Mouse (Mus musculus) liver, embryonic 14.5 days (tissue): ENCODE data around the gene Fam129a. TPM values are rescaled to one million over a fixed set of nuclear protein-coding genes. Genes with fewer than 3 reads are reported as not detected.
"Not testable (repeated sequence)": the region's sequence is repeated elsewhere in the genome, so short reads cannot be mapped to it uniquely, and the experiment has no call there.

Experiments used
- ATAC-seq: fragments of 200-750 bp; cut with Nextera tagmentation; 2 replicates; pipeline ENCODE4 v1.8.0; 2017; ENCODE audit warnings: moderate number of reproducible peaks, mild to moderate bottlenecking, moderate library complexity; ENCODE audit not compliant: insufficient read depth
- DNase-seq, 3 experiments: peaks; one replicate each; pipeline ENCODE4 v3.0.0-alpha.2; 2012 to 2013; ENCODE audit warnings: low read depth in 3 of 3, low spot score in 3 of 3
- H3K27ac ChIP-seq: fragments of 300-500 bp; sonication (generic); 2 replicates; pipeline ENCODE4 v1.5.1; 2014; ENCODE audit warnings: moderate library complexity, mild to moderate bottlenecking, control low read depth, inconsistent platforms
- H3K27me3 ChIP-seq: fragments of 300-500 bp; sonication (generic); 2 replicates; pipeline ENCODE4 v1.6.1; 2014; ENCODE audit warnings: mild to moderate bottlenecking, low read length, moderate library complexity; ENCODE audit not compliant: control insufficient read depth, insufficient read depth
- H3K36me3 ChIP-seq: fragments of 300-500 bp; sonication (generic); replicated peaks from 2 replicates; pipeline ENCODE4 v1.6.1; 2014; ENCODE audit warnings: low read depth; ENCODE audit not compliant: control insufficient read depth, insufficient read depth
- H3K4me1 ChIP-seq, 2 experiments: fragments of 200-500 bp in 1 of 2; fragments of 300-500 bp in 1 of 2; sonication (generic) in 1 of 2; replicated peaks; 2 replicates each; pipeline ENCODE4 v1.6.1; 2012 to 2014; ENCODE audit warnings: antibody characterized with exemption in 1 of 2, inconsistent platforms in 1 of 2, low read length in 1 of 2; ENCODE audit not compliant: control insufficient read depth in 2 of 2, insufficient read depth in 2 of 2
- H3K4me2 ChIP-seq: fragments of 300-500 bp; sonication (generic); 2 replicates; pipeline ENCODE4 v1.6.1; 2014; ENCODE audit warnings: low read depth, mild to moderate bottlenecking, control low read depth, moderate library complexity
- H3K4me3 ChIP-seq, 2 experiments: fragments of 200-500 bp in 1 of 2; fragments of 300-500 bp in 1 of 2; sonication (generic) in 1 of 2; 2 replicates each; pipeline ENCODE4 v1.5.1; 2012 to 2014; ENCODE audit warnings: low read depth in 2 of 2, low read length in 2 of 2, mild to moderate bottlenecking in 2 of 2, control low read depth in 1 of 2, inconsistent platforms in 1 of 2, moderate library complexity in 1 of 2; ENCODE audit not compliant: insufficient read depth in 1 of 2
- H3K9ac ChIP-seq: fragments of 300-500 bp; sonication (generic); replicated peaks from 2 replicates; pipeline ENCODE4 v1.6.1; 2014; ENCODE audit warnings: mild to moderate bottlenecking, control low read depth, moderate library complexity
- H3K9me3 ChIP-seq: fragments of 300-500 bp; sonication (generic); 2 replicates; pipeline ENCODE4 v1.6.1; 2016; ENCODE audit warnings: low read length, mixed read lengths; ENCODE audit not compliant: control insufficient read depth
- CTCF ChIP-seq: IDR thresholded peaks from 2 replicates; pipeline ENCODE4 v1.5.1; 2016; ENCODE audit warnings: antibody characterized with exemption, low read depth, control low read depth
- EP300 ChIP-seq: IDR thresholded peaks from 2 replicates; pipeline ENCODE4 v1.6.1; 2016; ENCODE audit warnings: antibody characterized with exemption, low read depth
- WGBS: fragments of 180-500 bp; shearing (Covaris S2); extraction: QIAGEN DNeasy Blood & Tissue Kit; methylation state at CpG from one replicate; pipeline ENCODE4 v1.1.7; 2014; ENCODE audit not compliant: insufficient replicate concordance; 5-methylcytosine and 5-hydroxymethylcytosine counted together
- polyA plus RNA-seq, 2 experiments: library from polyadenylated mRNA; depleted of rRNA in 1 of 2; stranded (reverse) in 1 of 2; unstranded in 1 of 2; fragments of >200 nt; fragmentation: Nextera tagmentation in 1 of 2; extraction: Ambion mirVana in 1 of 2; gene quantifications; 2 replicates each; pipeline versions ENCODE4 v1.2.1 to v1.2.3; 2012 to 2014

The Fam129a gene
- polyA plus RNA-seq, 2 experiments, result 1.5 to 3.4 TPM

DNA sequence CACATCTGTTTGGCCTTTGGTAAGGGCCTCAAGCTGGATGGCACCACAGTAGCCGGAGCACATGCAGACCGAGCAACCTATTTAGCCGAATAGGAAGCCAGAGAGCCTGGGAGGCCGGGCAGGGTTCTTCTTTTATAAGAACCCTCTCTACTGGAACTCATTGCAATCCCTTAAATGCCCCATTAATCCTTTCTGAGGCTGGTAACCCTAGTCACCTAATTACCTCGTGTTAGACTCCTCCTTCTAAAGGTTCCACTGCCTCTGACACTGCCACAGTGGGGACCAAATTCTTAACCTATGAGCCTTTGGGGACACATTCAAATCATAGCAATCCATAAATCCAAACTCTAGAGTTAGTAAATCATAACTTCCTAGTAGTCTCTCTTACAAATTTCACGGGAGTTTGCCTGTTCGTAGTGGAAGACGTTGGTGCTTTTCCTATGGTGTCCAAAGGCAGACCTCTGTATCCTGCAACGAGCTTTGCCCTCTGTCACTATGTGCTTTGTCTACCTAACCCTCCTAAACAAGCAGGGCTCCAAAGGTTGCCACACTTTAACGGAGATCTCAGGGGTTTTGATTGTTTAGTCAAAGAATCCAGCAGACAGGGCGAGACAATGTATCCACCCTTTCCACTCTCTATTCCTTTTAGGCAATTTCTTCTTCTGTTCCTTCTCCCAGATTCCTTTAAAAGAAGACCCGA lies 24.8 kb downstream of the Fam129a start:
- H3K9ac ChIP-seq, result no peak overlapping the region
- H3K4me3 ChIP-seq, result no peak overlapping the region
- no peak overlapping the region for H3K27ac ChIP-seq
- 0 out of 2 replicates have a peak, but pooled peaks have one; percentile 38 for ATAC-seq
- peaks cover 8 to 13% of the 10 kb centered on the region in 2 experiments for H3K4me1 ChIP-seq
- 65% methylated on average over 12 of the region's 12 CpGs for WGBS
- no peak overlapping the region for H3K4me2 ChIP-seq
- no peak for DNase-seq
- no peak for TF ChIP-seq EP300
- no peak for TF ChIP-seq CTCF
- H3K9me3 ChIP-seq, result no peaks in the 10 kb centered on the region
- no peaks in the 10 kb centered on the region for H3K36me3 ChIP-seq
- H3K27me3 ChIP-seq, result no peaks in the 10 kb centered on the region

DNA sequence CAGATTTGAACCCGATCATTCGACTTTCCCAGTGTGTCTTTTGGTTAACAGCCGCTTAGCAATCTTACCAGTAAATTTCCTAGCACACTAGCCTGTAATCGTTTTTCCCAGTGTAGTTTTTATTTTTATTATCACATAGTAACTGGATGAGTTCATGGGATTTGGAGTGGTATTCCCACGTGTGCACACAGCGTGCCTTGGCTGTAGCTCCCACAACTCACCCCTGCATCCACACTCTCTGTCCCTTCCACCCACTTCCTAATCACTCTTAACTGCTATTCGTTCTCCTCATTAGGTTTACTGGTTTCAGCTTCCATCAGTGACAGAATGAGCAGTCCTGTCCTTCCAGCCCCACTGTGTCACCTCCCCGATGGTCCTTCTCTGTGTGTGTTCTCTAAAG lies 25.6 kb downstream of the Fam129a start:
- no peak for ATAC-seq
- H3K4me2 ChIP-seq, result no peak overlapping the region
- no peak for DNase-seq
- no peaks in the 10 kb centered on the region for H3K36me3 ChIP-seq
- H3K27me3 ChIP-seq, result no peaks in the 10 kb centered on the region
- no peak for TF ChIP-seq EP300
- TF ChIP-seq CTCF, result no peak
- H3K9me3 ChIP-seq, result no peaks in the 10 kb centered on the region
- peaks cover 8 to 12% of the 10 kb centered on the region in 2 experiments for H3K4me1 ChIP-seq
- no peak overlapping the region for H3K9ac ChIP-seq
- 60% methylated on average over 8 of the region's 8 CpGs for WGBS
- H3K27ac ChIP-seq, result no peak overlapping the region
- H3K4me3 ChIP-seq, result no peak overlapping the region

DNA sequence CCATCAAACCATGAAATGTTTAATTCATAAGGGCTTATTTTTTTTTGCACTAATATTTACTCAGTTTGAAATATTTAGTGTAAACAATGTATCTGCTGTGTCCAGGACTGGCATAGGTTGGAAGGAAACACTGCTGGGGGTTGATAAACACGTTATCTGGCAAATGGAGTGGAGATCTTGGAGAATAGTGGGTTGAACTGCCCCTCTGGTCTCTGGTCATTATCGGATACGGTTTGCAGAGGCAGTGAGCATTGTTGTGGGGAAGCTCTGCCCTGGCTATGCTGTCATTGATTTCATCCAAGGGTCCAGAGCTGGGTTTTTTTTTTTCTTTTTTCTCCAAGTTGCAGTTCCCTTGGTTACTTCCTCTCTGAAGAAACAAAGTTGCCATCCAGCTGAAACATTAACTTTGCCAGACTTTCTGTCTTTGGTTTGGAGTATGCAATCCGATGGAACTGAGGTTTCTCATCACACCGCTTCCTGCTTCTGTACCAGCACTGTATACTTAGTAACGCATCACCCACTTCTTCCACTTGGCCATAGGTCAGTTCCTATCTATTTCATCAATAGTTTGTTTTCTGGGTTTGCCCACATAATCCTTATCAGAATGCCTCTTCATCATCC lies 26.8 kb downstream of the Fam129a start:
- H3K4me3 ChIP-seq, result no peak overlapping the region
- no peak overlapping the region for H3K4me2 ChIP-seq
- no peak overlapping the region for H3K9ac ChIP-seq
- H3K27ac ChIP-seq, result no peak overlapping the region
- WGBS, result 36% methylated on average over 6 of the region's 6 CpGs
- no peak for TF ChIP-seq CTCF
- 0 out of 2 replicates have a peak, but pooled peaks have one; percentile 16 for TF ChIP-seq EP300
- ATAC-seq (peak; percentile 15; the same call in 1 of the 2 replicates), DNase-seq (no peak)
- no peaks in the 10 kb centered on the region for H3K9me3 ChIP-seq
- no peaks in the 10 kb centered on the region for H3K36me3 ChIP-seq
- peaks cover 8 to 12% of the 10 kb centered on the region in 2 experiments for H3K4me1 ChIP-seq
- H3K27me3 ChIP-seq, result no peaks in the 10 kb centered on the region

DNA sequence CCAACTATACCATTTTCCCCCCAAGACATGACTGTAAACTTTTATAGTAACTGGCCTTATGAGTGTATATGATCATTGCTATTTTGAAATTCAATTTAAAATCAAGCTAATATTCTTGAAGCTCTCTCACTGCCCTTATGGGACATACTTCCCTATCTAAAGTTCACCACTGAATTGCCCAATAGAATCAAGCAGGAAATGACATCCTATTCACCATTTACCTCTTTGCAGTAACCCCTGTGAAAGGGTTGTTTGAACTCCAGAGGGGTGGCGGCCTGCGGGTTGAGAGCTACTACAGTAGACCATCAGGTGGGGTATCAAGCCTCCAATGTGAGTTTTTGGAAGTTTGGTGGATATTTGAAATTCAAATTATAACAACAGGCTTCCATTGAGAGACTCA lies 27.9 kb downstream of the Fam129a start:
- H3K4me2 ChIP-seq, result no peak overlapping the region
- ATAC-seq (no peak), DNase-seq (no peak)
- H3K4me1 ChIP-seq, result peaks cover 8 to 12% of the 10 kb centered on the region in 2 experiments
- H3K4me3 ChIP-seq, result no peak overlapping the region
- TF ChIP-seq EP300 (no peak), CTCF (no peak)
- WGBS, result 75% methylated on average over 2 of the region's 2 CpGs
- H3K27ac ChIP-seq, result no peak overlapping the region
- H3K36me3 ChIP-seq, result no peaks in the 10 kb centered on the region
- no peaks in the 10 kb centered on the region for H3K9me3 ChIP-seq
- no peaks in the 10 kb centered on the region for H3K27me3 ChIP-seq
- no peak overlapping the region for H3K9ac ChIP-seq

DNA sequence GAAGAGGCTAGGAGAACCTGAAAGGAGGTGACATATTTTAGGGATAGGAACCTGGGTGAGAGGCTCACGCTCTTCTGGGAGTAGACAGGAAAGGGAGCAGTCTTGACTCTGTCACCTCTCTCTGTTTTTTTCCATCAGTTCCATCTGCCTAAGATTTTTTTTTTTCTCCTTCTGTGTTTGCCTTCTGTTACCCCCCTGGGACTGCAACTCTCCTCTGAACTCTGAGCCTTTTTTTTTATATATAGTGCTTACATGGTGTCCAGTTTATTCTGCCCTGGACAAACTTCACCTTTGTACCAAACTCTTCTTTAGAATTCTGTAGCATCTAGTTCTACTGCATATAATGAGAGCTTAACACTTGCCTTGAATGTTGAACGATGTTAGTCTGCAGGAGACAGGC lies 33.3 kb downstream of the Fam129a start:
- DNase-seq (no peak), ATAC-seq (no peak)
- no peak overlapping the region for H3K4me3 ChIP-seq
- WGBS, result 57% methylated on average over 2 of the region's 2 CpGs
- no peaks in the 10 kb centered on the region for H3K27me3 ChIP-seq
- H3K9ac ChIP-seq, result no peak overlapping the region
- H3K4me1 ChIP-seq, result no peaks in the 10 kb centered on the region; a peak in 1 of 4 replicates
- no peak overlapping the region for H3K4me2 ChIP-seq
- H3K36me3 ChIP-seq, result no peaks in the 10 kb centered on the region
- no peaks in the 10 kb centered on the region for H3K9me3 ChIP-seq
- TF ChIP-seq CTCF, result no peak
- TF ChIP-seq EP300, result no peak
- no peak overlapping the region for H3K27ac ChIP-seq

DNA sequence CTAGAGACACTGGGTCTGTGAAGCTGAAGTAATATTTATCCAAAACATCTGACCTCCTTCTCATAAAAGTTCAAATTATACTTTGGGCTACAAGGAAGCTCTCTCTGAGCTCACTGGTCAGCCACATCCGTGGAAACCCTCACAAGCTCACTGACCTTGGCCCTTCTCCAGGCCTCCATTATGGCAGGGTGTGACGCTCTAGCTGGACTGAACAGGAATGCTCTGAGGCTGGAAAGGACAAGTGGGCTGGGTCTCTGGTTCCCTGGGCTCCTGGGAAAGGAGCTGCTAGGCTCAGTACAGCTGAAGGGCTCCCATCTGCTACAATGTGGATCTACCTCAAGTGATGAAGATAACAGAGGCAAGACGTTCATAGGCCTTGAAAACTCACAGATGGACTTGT lies 37.0 kb downstream of the Fam129a start:
- H3K27me3 ChIP-seq, H3K4me1 ChIP-seq, H3K9me3 ChIP-seq, H3K36me3 ChIP-seq, ATAC-seq, H3K9ac ChIP-seq, DNase-seq, H3K4me2 ChIP-seq, H3K27ac ChIP-seq, H3K4me3 ChIP-seq: not testable (repeated sequence)
- 50% methylated on average over 3 of the region's 3 CpGs for WGBS
